Mouse (Mus musculus) olfactory bulb, adult 2 months (tissue): Measurements from ENCODE around the gene Ccl24.

Experiments used
- CTCF ChIP-seq: fragments of 200-500 bp; IDR thresholded peaks from 2 replicates; pipeline ENCODE4 v1.5.1; 2012; ENCODE audit warnings: low read depth, mild to moderate bottlenecking, low read length, moderate library complexity; ENCODE audit not compliant: insufficient read depth
- POLR2A ChIP-seq: fragments of 200-500 bp; IDR thresholded peaks from 2 replicates; pipeline ENCODE4 v1.6.1; 2012; ENCODE audit warnings: mild to moderate bottlenecking, low read depth, low read length, moderate library complexity; ENCODE audit not compliant: insufficient read depth

GRCm38 (mm10) chr5:135576055-135576454 is 3.2 kb upstream of the Ccl24 start:
- TF ChIP-seq CTCF (no peak), POLR2A (no peak)
